Mouse (Mus musculus): ENCODE measurements around the gene Dnah1.

Dnah1 gene

DNA sequence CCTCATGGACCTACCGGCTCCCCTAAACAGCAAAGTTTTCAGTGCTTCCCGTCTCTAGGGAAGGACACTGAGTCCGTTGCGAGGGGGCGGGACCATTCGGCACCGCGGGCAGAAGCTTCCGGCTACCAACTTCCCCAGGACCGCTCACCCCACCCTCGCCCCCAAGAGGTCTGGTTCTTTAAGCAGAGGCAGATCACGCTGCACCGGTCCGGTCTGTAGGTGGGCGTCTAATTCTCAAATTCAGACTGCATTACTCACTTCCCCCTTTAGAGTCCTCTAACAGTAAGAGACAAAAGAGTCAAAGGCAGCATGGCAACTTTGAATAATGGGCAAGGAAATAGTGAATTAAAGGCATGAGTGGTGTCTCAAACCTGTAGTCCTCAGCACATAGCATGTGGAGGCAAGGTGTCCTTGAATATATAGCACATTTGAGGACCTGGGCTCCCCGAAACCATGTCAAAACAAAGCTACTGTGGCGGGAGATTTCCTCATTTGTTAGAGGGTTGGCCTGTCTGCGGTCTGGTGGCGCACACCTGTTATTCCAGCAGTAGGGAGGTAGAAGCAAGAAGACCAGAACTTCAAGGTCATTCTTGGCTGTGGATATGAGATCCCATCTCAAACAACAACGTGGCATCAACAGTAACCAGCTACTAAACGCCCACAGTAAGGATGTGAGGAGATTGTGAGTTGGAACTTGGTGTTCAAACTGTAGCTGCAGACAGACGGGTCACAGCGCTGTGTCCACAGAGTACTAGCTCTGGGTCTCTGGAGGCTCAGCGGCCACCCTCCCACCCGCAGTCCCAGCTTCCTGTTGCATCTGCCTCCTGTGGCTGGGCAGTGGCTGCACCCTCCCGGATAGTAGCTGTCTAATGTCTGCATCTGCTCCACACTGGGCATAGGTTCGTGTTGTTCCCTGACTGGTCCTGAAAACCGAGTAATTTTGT lies at the start of gene Dnah1:
Gene Dnah1, minus strand, starts transcription at position 48 of the 944 bp plus-strand sequence.
- no peak for DNase-seq (ENCODE audit: extremely low read depth, insufficient read length, low spot score)

GRCm38 (mm10) chr14:31369377-31369776 lies 45.7 kb upstream of the Dnah1 start:
- no peak for DNase-seq (ENCODE audit: extremely low read depth, insufficient read length, low spot score)

- DNase-seq (ENCODE audit: extremely low read depth, insufficient read length, low spot score): no peak
Measured at GRCm38 (mm10) chr14:31367951-31368350, 44.3 kb upstream of the Dnah1 start.

DNA sequence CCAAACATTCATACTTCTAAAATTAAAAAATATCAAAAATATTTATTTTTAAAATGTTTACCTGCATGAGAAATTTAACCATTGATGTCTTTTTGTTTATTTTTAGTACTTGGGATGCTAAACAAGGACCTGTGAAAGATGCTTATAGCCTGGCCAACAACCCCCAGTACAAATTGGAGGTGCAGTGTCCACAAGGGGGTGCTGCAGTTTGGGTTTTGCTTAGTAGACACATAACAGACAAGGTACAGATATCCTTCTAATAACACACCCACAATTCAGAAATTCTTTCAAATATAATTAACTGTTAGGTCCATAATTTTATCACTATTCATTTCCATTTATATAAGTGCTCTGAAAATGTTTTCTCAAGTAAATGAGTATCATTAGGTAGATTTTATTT lies 41.7 kb upstream of the Dnah1 start:
- no peak for DNase-seq (ENCODE audit: extremely low read depth, insufficient read length, low spot score)

DNA sequence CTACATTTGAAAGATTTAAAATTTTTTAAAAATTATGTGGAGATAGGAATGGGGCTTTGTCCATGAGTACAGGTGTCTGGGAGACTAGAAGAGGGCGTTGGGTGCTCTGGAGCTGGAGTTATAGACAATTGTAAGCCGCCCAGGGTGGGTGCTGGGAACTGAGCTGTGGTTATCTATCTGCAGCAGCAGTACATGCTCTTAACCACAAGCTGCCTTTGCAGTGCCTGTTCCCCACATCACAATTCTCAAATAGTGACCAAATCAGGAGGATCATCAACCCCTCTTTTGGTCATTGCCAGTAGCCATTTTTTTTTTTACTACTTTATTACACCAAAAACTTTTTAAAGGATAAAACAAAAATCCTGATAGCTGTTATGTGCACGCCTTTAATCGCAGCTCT lies 40.9 kb upstream of the Dnah1 start:
- DNase-seq (ENCODE audit: extremely low read depth, insufficient read length, low spot score): no peak

- no peak for DNase-seq (ENCODE audit: extremely low read depth, insufficient read length, low spot score)
Measured at GRCm38 (mm10) chr14:31362236-31362635, 38.5 kb upstream of the Dnah1 start.

DNA sequence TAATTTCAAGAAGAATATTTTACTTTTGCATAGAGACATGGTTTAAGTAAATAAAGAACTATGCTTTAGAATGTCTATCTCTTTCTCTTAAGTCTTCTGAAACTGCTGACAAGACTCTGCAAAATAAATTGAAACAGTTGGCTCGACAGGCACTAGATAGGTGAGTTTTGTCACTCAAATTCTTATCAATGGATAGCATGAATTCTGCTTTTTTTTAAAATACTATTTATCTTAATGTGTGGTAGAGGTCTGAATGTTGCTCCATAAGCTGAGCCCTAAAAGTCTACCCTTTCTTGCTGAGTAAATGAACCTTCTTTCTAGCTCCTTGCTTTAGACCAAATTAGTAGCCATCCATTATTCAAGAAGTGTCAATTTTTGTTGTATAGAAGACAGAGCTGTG lies 21.7 kb upstream of the Dnah1 start:
- no peak for DNase-seq (ENCODE audit: extremely low read depth, insufficient read length, low spot score)

DNA sequence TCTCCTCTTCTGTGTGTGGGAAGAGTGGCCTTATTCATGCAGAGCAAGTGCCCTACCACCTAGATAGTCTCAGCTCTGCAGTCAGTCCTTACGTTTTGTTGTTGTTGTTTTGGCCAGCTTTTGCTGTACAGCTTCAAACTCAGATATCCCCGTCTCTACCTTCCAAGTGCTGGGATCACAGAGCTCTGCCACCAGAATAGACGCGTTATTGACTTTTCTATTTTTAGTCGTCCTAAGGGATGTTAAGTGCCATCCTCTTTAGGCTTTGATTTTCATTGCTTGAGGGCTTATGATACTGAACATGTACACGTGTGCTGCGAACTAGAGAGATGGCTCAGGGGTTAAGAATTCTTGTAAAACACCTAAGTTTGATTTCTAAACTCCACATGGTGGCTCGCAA lies 19.5 kb upstream of the Dnah1 start:
- no peak for DNase-seq (ENCODE audit: extremely low read depth, insufficient read length, low spot score)

DNA sequence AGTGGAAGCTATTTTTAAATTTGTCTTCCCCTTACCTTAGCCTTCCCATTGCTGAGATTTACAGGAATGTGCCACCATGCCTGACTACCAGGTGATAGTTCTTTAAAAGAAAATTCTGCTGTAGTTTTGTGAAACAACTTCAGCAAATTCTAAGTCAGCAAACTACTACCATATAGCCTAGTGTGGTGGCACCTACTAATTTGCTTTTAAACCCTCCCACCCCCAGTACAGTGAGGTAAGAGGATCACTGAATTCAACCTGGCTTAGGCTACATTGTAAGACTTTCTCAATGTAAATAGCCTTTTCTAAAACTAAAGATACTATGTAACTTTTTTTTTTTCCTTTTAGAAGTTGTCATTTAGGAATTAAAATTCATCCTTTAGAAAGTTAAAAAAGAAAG lies 14.3 kb upstream of the Dnah1 start:
- no peak for DNase-seq (ENCODE audit: extremely low read depth, insufficient read length, low spot score)

- no peak for DNase-seq (ENCODE audit: extremely low read depth, insufficient read length, low spot score)
Measured at GRCm38 (mm10) chr14:31337406-31337805, 13.7 kb upstream of the Dnah1 start.

- peak; percentile 94 for DNase-seq (ENCODE audit: extremely low read depth, insufficient read length, low spot score)
Measured at GRCm38 (mm10) chr14:31336369-31337155, 12.9 kb upstream of the Dnah1 start, which contains the start of gene Capn7. TSS of gene Capn7 (plus strand) at chr14:31336638.

DNA sequence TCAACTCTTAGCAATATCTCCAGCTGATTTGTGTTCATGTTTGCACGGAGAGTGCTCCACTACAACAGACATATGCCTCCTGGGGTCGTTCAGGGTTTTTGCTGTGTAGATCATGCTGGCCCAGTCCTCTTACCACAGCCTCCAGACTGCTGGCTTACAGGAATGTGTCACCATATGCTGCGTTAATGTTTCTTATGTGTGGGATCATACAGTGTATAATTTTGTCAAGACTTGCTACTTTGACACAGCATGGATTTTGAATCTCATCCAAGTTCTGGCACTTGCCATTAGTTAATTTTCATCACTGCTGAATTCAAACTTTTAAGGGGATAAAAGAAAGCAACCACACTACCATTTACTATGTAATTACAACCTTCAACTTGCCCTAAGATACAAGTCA lies 12.1 kb upstream of the Dnah1 start:
- no peak for DNase-seq (ENCODE audit: extremely low read depth, insufficient read length, low spot score)

GRCm38 (mm10) chr14:31330957-31331356 lies 7.3 kb upstream of the Dnah1 start:
- no peak for DNase-seq (ENCODE audit: extremely low read depth, insufficient read length, low spot score)

DNA sequence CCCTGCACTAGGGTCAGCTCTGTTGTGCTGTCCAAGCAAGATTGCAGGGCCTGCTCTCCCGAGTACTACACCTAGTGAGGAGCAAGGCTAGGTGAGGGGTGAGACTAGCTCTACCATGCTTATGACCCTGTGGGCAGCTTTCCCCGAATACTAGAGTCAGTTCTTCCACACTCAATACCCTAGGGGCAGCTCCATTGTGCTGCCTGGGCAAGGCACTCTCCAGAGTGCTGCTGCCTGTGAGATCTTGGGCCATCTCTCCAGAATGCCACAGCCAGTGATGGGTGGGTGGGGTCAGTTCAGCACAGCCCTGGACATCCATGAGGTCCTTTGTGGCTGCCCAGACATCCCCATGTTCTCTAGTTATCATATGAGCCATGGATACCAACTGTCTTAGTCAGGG lies 6.0 kb upstream of the Dnah1 start:
- DNase-seq (ENCODE audit: extremely low read depth, insufficient read length, low spot score): no peak

- DNase-seq (ENCODE audit: extremely low read depth, insufficient read length, low spot score): no peak
Measured at GRCm38 (mm10) chr14:31327681-31328080, 4.0 kb upstream of the Dnah1 start.

GRCm38 (mm10) chr14:31327196-31327595 lies 3.5 kb upstream of the Dnah1 start:
- no peak for DNase-seq (ENCODE audit: extremely low read depth, insufficient read length, low spot score)

GRCm38 (mm10) chr14:31326770-31327169 lies 3.1 kb upstream of the Dnah1 start:
- DNase-seq (ENCODE audit: extremely low read depth, insufficient read length, low spot score): no peak

GRCm38 (mm10) chr14:31325551-31325950 lies 1.9 kb upstream of the Dnah1 start:
- DNase-seq (ENCODE audit: extremely low read depth, insufficient read length, low spot score): no peak

GRCm38 (mm10) chr14:31324851-31325250 lies 1.2 kb upstream of the Dnah1 start:
- DNase-seq (ENCODE audit: extremely low read depth, insufficient read length, low spot score): no peak

DNA sequence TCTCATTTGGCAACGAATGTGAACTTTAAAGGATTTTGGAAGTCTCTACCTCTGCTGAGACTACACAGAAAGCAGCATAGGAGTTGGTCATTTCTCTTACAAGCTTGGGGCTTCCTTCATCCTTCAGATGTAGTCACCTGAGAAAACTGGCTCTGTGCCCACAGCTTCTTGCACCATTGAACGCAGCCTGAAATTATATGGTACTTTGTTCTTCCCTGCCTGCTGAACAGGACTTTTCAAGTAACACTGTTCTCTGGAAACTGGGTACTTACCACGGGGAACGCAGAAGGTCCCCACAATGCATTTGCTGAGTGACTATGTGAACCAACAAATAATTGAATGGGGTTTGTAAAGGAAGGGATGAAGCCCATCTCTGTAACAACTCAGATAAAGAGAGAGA lies 507 bp downstream of the Dnah1 start:
- DNase-seq (ENCODE audit: extremely low read depth, insufficient read length, low spot score): no peak

DNA sequence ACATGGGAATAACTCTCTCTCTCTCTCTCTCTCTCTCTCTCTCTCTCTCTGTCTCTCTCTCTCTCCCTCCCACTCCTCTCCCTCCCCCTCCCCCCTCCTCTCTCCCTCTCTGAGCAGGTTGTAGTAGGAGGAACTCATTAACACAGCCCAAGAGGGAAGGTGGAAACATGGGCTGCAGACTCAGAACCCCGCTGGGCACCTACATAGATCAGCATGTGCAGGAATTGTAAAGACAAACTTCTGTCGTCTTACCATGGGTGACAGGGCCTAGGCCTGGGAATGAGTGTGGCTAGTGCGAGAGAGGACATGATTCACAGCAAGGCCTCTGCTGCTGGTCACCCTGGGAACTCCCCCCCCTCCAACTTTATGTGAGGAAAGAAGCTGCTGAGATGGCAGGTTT lies 1.5 kb downstream of the Dnah1 start:
- DNase-seq (ENCODE audit: extremely low read depth, insufficient read length, low spot score): no peak

GRCm38 (mm10) chr14:31321181-31321580 lies 2.5 kb downstream of the Dnah1 start:
- DNase-seq (ENCODE audit: extremely low read depth, insufficient read length, low spot score): no peak
